Mouse (Mus musculus) induced T-regulatory cell, adult 2 months (primary cell): Measurements from ENCODE around the gene Rps18.
A peak's percentile ranks its signal among the peaks of the same experiment; 100 is the strongest.
"Not testable (repeated sequence)": the region's sequence is repeated elsewhere in the genome, so short reads cannot be mapped to it uniquely, and the experiment has no call there.

Experiments
- DNase-seq: peaks from one replicate; pipeline ENCODE4 v3.0.0-alpha.2; 2012; ENCODE audit warnings: low read depth

Gene Rps18

DNA sequence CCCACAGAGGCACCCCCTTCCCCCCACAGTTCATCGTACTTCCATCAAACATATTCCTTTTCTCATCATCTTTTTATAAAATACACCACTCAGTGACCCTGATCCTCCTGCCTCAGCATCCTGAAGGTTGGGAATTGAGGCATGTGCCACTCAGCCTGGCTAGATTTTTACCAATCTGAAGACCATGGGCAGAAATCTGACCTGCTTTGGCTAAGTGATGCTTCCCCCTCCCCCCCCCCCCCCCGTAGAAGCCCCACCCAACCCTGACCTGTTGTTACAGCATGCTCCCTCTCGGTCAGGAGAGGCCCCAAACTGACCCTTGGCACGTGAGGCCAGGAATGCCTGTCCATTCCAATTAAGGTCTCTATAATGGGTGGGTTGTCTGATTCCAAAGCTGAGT is 51.0 kb downstream of the Rps18 start, which contains the start of gene Platr17:
Platr17 (plus strand) TSS at position 301 of the 400 bp plus-strand sequence.
- not testable (repeated sequence) for DNase-seq

DNA sequence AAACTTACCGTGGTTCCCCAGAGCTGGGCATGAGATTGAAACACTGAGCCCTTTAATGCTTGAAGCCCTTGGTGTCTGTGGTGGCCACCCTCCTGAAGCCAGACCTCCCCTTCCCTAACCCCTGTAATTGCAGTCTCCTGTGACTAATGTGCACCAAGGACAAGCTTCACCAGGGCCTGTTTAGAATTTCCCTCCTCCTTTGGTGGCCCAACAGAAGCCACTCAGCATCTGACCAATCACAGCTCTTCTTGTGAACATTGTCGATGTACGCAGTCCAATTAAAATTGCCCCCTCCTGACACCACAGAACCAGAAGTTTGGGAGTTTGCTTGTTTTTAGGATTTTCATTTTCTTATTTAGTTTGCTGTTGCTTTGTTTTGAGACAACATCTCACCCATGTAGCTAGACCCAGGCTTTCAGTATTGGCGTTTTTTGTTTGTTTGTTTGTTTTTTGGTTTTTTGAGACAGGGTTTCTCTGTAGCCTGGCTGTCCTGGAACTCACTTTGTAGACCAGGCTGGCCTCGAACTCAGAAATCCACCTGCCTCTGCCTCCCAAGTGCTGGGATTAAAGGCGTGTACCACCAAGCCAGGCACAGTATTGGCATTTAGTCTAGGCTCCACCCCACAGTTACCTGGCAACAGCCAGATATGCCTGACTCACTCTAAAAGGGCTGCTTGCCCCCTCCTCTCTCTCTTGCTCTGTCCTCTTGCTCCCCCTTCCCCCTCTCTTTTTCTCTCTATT is 51.7 kb downstream of the Rps18 start:
- DNase-seq, result peak; percentile 55

DNA sequence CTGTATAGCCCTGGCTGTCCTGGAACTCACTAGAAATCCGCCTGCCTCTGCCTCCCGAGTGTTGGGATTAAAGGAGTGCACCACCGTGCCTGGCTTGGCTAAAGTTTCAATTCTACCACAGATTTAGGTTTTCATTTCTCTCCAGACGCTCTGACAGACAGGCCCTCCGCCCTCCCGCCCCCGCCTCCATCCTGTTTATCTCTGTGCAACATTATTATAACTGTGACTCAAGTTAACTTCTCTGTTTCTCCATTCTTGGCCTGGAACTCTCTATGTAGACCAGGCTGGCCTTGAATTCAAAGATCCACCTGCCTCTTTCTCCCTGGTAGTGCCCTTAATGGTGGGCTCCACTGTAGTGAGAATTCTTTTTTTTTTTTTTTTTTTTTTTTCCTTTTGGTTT is 53.3 kb downstream of the Rps18 start:
- peak; percentile 74 for DNase-seq

DNA sequence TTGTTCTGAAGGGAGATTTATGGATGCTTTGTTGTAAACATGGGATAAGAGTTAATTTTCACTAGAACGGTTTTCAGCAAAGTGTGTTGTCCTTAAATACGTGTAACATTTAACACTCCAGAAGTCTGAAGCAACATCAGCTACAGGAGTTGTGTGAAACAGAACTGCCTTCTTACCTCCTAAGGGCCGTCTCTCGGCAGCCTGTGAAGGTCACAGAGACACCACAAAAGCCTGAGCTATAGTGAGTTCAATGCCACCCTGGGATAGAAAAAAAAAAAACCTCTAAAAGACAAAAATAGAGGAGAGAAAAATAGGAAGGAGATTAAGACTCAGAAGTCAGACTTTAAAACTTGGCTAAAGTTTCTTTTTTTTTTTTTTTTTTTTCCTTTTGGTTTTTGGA is 53.7 kb downstream of the Rps18 start:
- peak; percentile 51 for DNase-seq
